Mouse (Mus musculus) c-Kit-negative CD71-positive TER-119-positive erythroid progenitor cells, embryonic 14.5 days (primary cell): Measurements from ENCODE around the gene Dscaml1.

Source experiments
- DNase-seq: peaks from one replicate; pipeline ENCODE4 v3.0.0-alpha.2; 2013; ENCODE audit warnings: low read depth, low spot score

Dscaml1 gene

DNA sequence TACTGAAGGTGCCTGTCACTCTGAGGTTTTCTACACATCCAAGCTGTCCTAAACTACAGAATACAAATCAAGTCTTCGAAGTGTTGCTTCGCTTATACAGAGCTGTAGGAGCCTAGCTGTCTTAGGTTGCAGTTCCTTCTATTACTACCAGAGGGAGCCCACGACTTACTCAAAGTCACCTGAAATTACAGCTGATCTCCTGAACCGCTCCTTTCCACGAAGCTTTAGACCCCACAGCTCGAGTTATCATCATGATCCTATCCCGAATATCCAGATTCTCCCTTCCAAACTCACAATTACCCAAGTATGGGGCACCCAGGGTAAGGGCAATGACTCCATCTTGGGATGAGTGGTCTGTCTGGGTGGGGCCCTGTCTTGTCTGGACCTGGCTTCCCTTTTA is 14.6 kb upstream of the Dscaml1 start:
- DNase-seq, result no peak

GRCm38 (mm10) chr9:45412287-45412686 is 14.1 kb upstream of the Dscaml1 start:
- peak; percentile 30 for DNase-seq

- no peak for DNase-seq
These were observed 13.5 kb upstream of the Dscaml1 start for GRCm38 (mm10) chr9:45412700-45413477.

- peak; percentile 22 for DNase-seq
These were observed 12.8 kb upstream of the Dscaml1 start for GRCm38 (mm10) chr9:45413478-45414140.

- no peak for DNase-seq
These were observed 10.5 kb upstream of the Dscaml1 start for GRCm38 (mm10) chr9:45415912-45416311.

- DNase-seq, result no peak
These were observed 9.2 kb upstream of the Dscaml1 start for GRCm38 (mm10) chr9:45417245-45417644.

GRCm38 (mm10) chr9:45418252-45418651 is 8.2 kb upstream of the Dscaml1 start:
- no peak for DNase-seq

- DNase-seq, result no peak
These were observed 5.2 kb upstream of the Dscaml1 start for GRCm38 (mm10) chr9:45421209-45421608.

GRCm38 (mm10) chr9:45422761-45423298 is 3.6 kb upstream of the Dscaml1 start:
- DNase-seq, result no peak

DNA sequence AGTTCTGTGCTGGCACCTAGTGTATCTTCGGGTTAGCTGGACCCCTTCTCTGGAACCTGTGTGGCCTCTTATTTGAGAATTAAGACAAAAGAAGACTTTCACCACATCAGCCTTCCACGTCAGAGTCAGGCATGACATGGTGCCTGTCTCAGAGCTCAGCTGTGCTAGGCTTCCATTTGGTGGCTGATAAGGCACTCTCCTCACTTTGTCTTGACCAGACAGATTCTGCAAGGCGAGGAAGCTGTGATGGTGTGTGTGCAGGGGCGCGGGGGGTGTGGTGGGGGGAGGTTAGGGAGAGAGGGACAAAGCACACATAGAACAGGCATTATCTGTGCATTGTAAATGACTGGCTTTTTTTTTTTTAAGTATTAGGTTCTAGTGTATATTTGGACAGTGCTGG is 3.0 kb downstream of the Dscaml1 start:
- no peak for DNase-seq

GRCm38 (mm10) chr9:45429951-45430697 is 3.7 kb downstream of the Dscaml1 start:
- DNase-seq, result no peak

GRCm38 (mm10) chr9:45430698-45430959 is 4.2 kb downstream of the Dscaml1 start:
- no peak for DNase-seq

- DNase-seq, result no peak
These were observed 4.7 kb downstream of the Dscaml1 start for GRCm38 (mm10) chr9:45431150-45431549.

DNA sequence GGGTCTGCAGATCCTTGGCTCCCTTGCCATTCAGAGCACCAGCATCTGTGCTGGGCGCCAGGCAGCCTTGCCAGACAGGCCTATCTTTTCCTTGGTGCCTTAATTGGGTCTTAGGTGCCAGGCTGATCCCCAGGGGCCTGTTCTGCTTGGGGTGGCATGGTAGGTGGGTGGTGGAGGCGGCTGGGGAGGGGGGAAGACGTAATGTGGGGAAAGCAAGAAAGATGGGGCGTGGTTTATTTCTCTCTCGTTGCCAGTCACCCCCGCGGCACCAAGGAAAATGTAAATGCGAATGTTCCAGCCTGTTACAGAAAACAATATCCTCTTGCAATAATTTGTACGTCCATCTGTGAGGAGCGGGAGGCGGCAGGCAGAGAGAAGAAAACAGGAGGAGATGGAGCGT is 6.2 kb downstream of the Dscaml1 start:
- no peak for DNase-seq

- DNase-seq, result no peak
These were observed 6.7 kb downstream of the Dscaml1 start for GRCm38 (mm10) chr9:45433119-45433518.

- no peak for DNase-seq
These were observed 7.7 kb downstream of the Dscaml1 start for GRCm38 (mm10) chr9:45434171-45434570.

GRCm38 (mm10) chr9:45439025-45439424 is 12.6 kb downstream of the Dscaml1 start:
- DNase-seq, result no peak

DNA sequence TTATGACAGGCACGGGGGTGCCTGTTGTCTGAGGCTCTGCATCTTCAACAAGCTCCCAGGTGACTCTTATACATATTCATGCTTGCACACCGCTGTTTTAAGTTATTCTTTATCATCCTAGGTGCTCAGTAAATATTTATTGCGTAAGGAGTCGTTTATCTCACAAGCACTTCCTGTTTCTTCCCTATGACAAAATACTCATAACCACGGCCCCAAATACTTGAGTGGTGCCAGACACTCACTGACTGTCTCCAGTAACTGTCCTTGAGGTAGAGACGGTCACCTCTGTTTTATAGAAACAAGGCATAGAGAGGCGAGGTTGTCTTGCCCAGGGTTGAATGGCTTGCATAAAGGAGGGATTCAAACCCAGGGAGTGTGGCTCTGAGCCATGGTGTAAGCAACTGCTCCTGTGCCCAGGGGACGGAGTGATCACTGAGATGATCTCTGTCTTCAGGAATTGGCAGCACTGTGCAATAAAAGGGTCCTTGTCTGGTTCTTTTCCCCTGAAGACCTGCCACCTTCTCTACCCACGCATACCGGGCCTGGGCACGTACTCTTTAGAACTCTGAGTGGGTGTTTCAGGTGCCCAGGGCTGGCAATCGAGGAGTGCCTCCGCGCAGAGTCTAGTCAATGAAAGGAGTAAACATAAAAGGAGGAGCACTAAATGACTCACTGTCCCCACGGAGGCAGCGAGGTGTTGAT is 13.8 kb downstream of the Dscaml1 start:
- DNase-seq, result no peak

- no peak for DNase-seq
These were observed 17.9 kb downstream of the Dscaml1 start for GRCm38 (mm10) chr9:45444251-45444798.

DNA sequence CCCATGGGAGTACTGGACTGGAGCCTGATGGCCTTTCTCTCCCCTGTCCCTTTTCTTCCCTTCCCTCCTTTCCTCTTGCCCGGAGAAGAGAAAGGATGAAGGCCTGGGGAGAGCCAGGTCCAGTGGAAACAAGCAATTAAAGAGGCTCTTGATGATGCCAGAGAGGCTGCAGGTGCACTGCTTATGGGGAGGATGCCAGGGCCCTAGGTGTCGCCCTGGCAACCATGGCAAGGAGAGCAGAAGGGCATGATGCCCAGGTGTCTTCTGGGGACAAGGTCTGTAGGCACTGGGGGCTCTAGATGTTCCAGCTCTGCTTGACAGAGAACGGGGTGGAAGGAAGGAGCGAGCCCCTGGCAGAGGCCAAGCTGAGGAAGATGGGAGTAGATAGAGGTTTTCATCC is 23.2 kb downstream of the Dscaml1 start:
- DNase-seq, result no peak

DNA sequence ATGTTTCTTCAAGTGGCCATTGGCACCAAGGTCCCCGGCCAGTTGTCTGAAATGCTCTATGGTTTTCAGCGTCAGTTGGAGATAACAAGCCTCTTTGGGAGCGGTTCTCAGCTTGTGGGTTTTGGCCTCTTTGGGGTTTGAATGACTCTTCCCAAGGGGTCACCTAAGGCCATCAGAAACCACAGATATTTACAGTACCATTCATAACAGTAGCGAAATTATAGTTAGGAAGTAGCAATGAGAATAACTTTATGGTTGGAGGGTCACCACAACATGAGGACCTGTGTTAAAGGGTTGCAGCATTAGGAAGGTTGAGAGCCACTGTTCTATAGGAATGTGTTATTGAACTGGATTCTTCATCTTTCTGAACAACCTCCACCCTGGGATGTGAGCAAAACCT is 24.9 kb downstream of the Dscaml1 start:
- DNase-seq, result no peak

- no peak for DNase-seq
These were observed 27.6 kb downstream of the Dscaml1 start for GRCm38 (mm10) chr9:45454032-45454431.
